Mouse (Mus musculus) urinary bladder, postnatal 14 days (tissue): Measurements from ENCODE around the gene Nudt10.
"Not testable (repeated sequence)": the region's sequence is repeated elsewhere in the genome, so short reads cannot be mapped to it uniquely, and the experiment has no call there.

ENCODE experiments used
- DNase-seq: peaks from one replicate; pipeline ENCODE4 v3.0.0; 2021; ENCODE audit warnings: low spot score

The Nudt10 gene

GRCm38 (mm10) chrX:6172823-6173640 lies at the start of gene Nudt10:
Gene Nudt10, minus strand, starts transcription at chrX:6173015.
- not testable (repeated sequence) for DNase-seq

- not testable (repeated sequence) for DNase-seq
Measured at GRCm38 (mm10) chrX:6172136-6172822, 536 bp downstream of the Nudt10 start.

- no peak for DNase-seq
Measured at GRCm38 (mm10) chrX:6171718-6172117, 1.1 kb downstream of the Nudt10 start.
